Mouse (Mus musculus) adrenal gland, postnatal 4 days (tissue): ENCODE data around the gene Rpl29. TPM values are rescaled to one million over a fixed set of nuclear protein-coding genes. Genes with fewer than 3 reads are reported as not detected.

Experiments used
- DNase-seq, 2 experiments: peaks; one replicate each; pipeline ENCODE4 v3.0.0; 2021 to 2022; ENCODE audit warnings: low spot score in 2 of 2, mixed read lengths in 2 of 2
- total RNA-seq, 2 experiments: library from RNA; stranded (reverse); gene quantifications; 2 replicates each; pipeline ENCODE4 v1.2.3; 2021

Gene Rpl29
- total RNA-seq, 2 experiments from 2014 or later, result 607 to 624 TPM

DNA sequence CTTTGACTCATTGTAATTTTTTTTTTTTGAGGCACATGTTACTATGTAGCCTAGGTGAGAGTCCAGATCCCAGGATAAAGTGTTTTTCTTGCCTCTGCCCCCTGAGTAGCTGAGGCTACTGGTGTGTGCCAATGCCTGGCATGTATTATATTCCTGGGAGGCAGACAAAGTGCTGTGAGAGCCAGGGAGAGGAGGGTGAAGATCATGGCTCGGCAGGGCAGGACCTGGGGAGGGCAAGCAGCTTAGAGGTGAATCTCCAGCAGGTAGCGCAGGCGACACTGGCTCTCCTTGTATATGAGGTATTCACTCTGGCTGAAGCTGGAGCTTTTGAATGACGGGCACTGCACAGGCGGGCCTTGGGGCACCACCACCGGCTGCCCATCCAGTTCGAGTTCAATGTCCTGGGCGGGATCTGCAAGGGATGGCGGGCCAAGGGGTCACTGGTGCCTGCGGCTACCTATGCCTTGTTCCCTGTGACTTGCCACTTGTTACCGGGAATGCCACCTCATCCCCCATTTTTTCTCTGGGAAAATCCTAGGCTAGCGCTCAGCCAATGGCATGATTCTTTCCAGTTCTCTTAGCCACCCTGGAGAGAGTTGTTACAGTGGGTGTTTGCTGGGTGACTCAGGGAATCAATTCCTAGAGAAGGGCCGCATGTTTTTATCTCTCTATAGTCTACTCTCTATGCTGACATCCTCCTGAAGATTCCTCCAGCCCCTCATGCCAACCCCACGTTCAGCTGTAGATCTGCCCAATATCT is 41.9 kb downstream of the Rpl29 start:
- DNase-seq, result no peak

DNA sequence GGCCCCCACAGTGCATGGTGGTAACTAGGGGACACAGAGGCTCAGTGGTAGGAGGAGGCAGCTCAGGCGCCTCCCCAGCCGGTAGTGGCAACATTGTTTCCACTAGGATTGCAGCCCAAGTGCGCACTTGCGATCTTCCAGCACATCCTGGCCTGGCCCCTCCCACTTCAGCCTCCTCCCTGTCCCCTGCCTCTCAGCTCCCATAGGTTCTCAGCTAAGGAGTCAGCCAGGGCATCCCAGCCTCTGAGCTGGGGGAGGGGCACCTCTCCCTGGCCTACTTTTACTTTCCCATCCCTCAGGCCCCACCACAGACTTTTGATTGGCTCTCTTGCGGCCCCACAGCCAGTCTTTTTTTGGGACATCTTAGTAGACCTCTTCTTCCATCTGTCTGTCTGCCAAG is 42.6 kb downstream of the Rpl29 start:
- DNase-seq, result no peak

DNA sequence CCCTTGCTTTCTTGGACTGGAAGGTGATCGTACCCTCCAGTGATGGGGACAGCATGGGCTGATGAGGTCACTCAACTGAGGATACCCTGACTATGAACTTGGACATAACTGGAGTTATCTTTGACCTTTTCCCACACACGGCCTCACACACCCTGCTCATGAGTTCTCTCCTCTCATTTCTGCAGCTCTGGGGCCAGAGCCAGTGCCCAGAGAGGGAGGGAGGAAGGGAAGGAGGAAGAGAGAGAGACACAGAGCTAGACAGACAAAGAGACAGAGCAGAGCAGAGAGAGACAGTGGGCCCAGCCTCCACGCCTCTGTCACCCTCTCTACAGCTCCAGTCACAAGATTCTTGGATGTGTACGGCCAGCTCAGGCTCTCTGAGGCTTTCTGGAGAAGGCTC is 43.1 kb downstream of the Rpl29 start:
- no peak for DNase-seq

DNA sequence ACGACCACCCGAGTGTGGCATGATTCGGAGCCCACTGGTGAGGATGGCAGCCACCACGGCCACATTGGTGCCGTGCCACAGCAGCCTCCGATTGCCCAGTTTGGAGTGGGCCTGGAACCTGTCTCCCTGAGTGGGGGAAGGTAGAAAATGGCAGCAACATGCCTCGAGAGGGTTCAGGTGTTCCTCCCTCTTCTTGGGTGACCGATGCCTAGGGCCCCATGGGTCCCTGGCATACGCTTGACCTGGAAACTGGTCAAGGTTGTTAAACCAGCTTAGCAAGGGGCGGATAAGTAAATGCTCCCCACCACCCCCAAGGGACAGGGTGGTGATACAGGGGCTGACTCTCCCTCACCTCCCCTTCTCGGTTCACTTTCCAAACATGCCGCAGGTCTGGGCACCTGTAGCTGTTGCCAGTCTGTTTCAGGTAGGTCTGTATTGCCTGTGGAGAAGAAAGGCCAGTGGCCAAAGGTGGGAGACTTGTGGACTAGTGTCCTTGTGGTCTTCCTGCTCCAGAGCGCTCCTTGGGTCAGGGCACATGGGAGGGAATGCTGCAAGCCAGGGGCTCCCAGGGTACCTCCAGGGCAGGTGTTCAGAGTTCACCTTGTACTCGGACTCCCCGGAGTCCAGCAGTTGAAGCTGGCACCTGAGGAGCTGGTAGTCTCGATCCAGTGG is 44.0 kb downstream of the Rpl29 start:
- no peak for DNase-seq

DNA sequence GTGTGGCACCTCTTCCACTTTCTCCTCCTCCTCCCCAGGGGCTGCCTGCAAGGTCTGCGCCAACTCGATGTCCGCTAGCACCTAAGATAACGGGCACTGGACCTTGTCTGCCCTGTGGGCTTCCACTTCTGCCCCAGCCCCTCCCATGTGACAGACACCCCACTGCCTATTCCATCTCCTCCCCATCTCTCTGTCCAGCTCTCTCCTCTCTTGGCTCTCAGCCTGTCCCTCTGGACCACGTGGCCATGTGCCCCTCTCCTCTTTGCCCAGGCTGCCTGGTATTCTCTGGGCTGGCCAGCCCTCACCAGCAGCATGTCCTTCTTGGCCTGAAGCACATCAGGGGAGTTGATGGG is 44.5 kb downstream of the Rpl29 start:
- no peak for DNase-seq

DNA sequence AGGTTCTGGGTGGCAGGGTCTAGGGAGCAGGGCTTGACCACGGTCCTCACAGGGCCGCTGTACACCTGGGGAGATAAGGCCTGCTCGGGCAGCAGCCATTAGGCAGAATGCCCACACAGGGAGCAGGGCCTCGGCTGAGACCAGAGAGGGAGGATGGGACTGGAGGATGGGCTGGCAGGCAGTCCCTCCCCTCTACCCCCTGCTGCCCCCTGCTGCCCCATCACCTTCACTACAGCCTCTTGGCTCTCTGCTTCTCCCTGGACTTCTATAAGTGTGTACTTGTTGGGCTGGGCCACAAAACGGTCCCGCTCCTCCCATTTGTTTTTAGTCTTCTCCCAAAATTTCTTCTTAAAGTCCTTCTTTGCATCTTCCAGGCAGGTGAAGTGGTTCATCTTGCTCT is 45.2 kb downstream of the Rpl29 start:
- peak in 1 of 2 experiments; percentile 62 for DNase-seq

DNA sequence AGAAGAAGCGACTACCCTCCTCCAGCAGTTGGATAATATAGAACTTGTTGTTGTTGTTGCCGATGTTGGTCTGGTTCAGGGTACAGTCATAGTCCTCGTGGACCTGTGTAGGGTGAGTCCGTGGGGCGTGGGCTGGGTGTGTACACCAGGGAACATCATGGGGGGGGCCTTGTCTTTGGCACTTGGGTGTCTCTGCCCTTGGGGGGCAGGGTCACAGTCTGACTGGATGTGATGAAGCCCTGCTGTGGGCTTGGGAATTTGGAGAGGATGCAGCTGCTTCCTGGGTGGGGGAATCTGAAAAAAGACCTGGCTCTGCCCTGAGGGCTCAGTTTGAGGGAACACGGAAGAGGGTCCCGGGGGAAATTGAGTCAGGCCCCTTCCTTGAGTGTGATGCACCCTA is 45.8 kb downstream of the Rpl29 start:
- DNase-seq, result no peak

DNA sequence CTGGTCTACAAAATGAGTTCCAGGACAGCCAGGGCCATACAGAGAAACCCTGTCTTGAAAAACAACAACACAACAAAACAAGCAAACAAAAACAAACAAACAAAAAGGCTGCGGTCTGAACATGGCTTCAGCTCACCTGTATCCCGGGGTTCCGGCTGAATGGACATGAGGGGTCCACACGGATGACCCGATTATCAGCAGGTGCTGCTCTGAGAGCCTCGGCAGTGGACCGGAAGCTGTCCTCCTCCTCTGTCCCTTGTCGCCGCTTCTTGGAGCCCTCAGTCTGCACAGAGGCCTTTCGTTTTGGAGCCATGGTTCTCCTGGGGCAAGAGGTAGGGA is 46.4 kb downstream of the Rpl29 start, which contains the start of gene Rrp9:
Gene Rrp9 (plus strand): TSS at position 301 of the 339 bp plus-strand sequence.
- DNase-seq, result no peak

DNA sequence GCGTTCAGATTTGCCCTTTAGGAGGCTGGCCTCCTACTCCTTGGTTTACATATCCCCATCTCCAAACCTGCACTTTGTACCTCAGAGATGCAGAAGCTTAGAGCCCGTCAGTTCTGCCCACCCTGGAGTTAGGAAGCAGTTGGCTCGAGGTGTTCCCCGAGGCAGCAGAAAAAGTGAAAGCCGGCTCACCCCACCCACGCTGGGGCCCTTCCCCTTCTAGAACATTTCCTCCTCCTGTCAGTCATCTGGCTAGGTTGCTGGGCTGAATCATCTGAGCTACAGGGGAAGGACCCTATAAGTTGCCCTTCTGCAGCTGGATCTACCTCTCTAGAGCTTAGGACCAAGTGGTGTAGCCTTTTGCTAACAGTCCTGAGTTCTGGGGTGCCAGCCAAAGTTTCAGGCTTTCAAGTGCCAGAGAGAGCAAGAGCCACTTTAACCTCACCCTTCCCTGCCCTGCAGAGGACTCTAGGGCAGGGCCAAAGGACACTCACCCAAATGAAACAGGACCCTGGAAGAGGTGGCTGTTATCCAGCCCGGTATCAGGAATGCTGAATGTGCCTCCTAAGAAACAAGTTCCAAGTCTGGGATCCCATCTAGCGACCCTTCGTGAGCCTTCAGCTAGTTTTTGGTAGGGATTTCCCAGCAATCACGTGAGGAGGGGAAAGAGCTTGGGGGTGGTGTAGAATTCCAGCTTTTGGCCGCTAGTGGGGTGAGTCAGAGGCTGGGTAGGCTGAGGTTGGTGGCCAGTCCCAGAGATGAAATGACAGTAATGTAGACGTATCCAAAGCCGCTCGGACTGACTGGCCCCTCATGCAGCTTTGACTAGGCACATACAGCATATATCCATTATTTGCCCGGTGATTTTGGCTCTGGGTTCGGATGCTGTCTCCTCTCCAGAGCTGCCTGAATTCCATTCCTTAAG is 47.0 kb downstream of the Rpl29 start:
- DNase-seq, result no peak

DNA sequence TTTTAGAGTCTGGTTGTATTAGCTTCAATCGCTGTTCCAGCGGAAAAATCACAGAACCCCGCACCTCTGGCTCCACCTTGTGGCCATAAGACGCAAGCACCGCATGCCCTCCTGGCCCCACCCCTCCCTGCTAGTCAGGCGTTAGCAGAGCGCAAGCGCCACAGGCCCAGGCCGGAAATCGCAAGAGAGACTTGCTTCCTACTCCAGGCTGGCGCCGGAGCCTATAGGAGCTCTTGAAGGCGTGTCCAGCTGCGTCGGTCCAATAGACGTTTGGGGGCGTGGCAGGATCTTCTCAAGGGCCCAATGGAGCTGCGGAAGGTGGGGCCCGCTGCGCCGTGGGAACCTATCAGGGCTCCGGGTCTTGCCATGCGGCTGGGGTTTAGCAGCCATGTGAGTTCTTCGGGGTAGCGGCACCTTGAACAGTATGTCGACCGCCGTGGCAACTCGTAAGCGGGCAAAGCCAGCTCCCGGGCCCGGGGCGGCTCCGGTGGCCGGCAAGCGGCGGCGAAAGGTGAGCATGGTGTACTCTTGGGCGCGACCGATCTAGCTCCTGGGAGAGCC is 47.8 kb downstream of the Rpl29 start, which contains the start of gene Parp3:
Gene Parp3 (minus strand): TSS at position 26 of the 561 bp plus-strand sequence.
- DNase-seq, result peak; percentile 87 to 97

DNA sequence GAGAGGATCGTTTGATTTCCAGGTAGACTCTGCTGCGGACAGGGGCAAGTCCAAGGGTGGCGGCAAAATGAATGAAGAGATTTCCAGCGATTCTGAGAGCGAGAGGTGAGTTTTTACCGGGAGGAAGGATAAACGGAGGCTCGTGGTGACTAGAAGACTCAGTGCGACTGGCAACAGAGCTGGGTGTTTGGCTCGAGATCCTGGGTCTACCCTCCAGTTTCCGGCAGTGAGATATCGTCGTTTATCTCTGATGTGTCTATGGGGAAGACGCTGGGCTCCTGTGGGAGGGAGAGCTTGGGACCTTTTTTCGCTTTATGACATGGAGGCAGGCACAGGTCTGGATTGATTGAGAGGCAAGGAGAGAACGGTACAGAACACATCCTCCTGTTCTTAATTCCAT is 48.4 kb downstream of the Rpl29 start:
- DNase-seq, result no peak

DNA sequence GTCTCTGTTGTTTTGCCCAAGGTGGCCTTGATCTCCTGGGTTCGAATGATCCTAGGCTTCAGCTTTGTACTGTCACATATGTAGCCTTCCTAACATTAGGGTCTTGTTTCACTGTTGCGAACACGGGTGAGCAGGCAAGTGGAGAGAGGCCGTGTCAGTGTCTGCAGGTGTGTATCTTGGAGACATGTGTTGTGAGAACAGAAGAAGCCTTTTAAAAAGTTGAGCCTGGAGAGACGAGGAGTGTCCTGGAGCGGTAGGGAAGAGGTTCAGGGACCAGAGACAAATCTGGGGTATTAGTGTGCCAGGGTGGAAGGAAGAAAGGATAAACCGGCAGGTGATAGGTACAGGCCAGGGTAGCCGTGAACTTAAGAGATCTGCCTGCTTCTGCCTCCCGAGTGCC is 48.8 kb downstream of the Rpl29 start:
- DNase-seq, result no peak

DNA sequence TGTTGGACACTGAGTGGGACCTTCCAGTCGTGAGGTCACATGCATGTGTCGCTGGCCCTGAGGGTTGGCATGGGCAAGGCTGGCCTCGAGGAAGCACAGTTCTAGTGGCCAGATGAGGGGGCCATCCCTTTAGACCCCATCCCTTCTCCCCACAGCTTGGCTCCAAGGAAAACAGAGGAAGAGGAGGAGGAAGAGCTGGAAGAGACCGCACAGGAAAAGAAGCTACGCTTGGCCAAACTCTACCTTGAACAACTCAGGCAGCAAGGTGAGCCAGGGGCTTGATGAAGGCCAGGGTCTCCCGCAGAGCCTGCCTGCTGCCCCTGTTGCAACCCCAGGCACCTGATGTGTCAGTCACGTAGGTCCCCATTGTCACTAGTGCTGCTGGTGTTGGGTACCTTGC is 51.3 kb downstream of the Rpl29 start:
- DNase-seq, result no peak

DNA sequence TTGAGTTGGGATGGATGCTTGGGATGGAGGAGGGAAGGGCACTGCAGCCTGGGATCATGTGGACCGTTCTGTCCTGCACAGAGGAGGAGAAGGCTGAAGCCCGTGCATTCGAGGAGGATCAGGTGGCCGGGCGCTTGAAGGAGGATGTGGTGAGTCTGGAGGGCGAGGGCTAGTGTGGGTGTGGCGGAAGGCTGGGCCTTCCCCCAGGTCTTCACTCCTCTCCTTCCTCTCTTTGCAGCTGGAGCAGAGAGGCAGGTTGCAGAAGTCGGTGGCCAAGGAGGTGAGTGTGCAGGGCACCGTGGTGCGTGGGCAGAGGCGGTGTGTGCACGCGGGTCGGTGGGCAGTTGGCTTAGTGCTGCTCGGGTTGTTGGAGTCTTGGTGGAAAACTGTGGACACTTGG is 51.8 kb downstream of the Rpl29 start:
- DNase-seq, result no peak

Other genes with a start within 250 kb of the Rpl29 start
- gene Ppm1m, start 229.7 kb upstream of the Rpl29 start, total RNA-seq, result 10 to 100 TPM; 76.7 to 77.5 TPM
- 10 to 100 TPM; 62.5 to 63.9 TPM for gene Twf2, start 226.3 kb upstream of the Rpl29 start, total RNA-seq
- 1 to 10 TPM; 1.4 to 1.6 TPM for gene Tlr9, start 206.9 kb upstream of the Rpl29 start, total RNA-seq
- 100 to 1,000 TPM; 676 to 715 TPM for gene Alas1, start 180.8 kb upstream of the Rpl29 start, total RNA-seq
- 10 to 100 TPM; 11.3 to 11.6 TPM for gene Poc1a, start 148.4 kb upstream of the Rpl29 start, total RNA-seq
- 10 to 100 TPM; 25.0 to 25.8 TPM for gene Dusp7, start 60.8 kb upstream of the Rpl29 start, total RNA-seq
- 10 to 100 TPM; 23.1 to 23.4 TPM for gene Acy1, start 8.9 kb downstream of the Rpl29 start, total RNA-seq
- gene Abhd14b, start 18.0 kb downstream of the Rpl29 start, total RNA-seq, result 10 to 100 TPM; 43.5 to 44.1 TPM
- gene Abhd14a, start 18.2 kb downstream of the Rpl29 start, total RNA-seq, result 10 to 100 TPM; 29.8 to 30.2 TPM
- 10 to 100 TPM; 59.5 to 63.8 TPM for gene Pcbp4, start 23.8 kb downstream of the Rpl29 start, total RNA-seq
- gene Gpr62, start 36.5 kb downstream of the Rpl29 start, total RNA-seq, result under 1 TPM; 0.40 to 0.67 TPM
- 10 to 100 TPM; 33.4 to 40.7 TPM for gene Rrp9, start 46.5 kb downstream of the Rpl29 start, total RNA-seq
- gene Parp3, start 47.5 kb downstream of the Rpl29 start, total RNA-seq, result 10 to 100 TPM; 15.8 to 18.1 TPM
- not detected for gene Iqcf1, start 70.5 kb downstream of the Rpl29 start, total RNA-seq
- not detected for gene Iqcf5, start 85.1 kb downstream of the Rpl29 start, total RNA-seq
- not detected for gene Iqcf3, start 132.2 kb downstream of the Rpl29 start, total RNA-seq
- not detected for gene Iqcf4, start 141.5 kb downstream of the Rpl29 start, total RNA-seq
- not detected for gene Iqcf6, start 197.1 kb downstream of the Rpl29 start, total RNA-seq
- gene Grm2, start 226.6 kb downstream of the Rpl29 start, total RNA-seq, result under 1 TPM in 1 of 2 experiments, not detected in 1; 0.37 TPM